Mouse (Mus musculus) heart, embryonic 16.5 days (tissue): ENCODE measurements around the gene Ern2. TPM values are rescaled to one million over a fixed set of nuclear protein-coding genes. Genes with fewer than 3 reads are reported as not detected.

Experiments used
- ATAC-seq: fragments of 200-750 bp; cut with Nextera tagmentation; replicated peaks from 2 replicates; pipeline ENCODE4 v1.8.0; 2017; ENCODE audit warnings: moderate number of reproducible peaks; ENCODE audit not compliant: insufficient read depth, low FRiP score; ENCODE audit errors: extremely low read depth
- H3K27ac ChIP-seq: fragments of 300-500 bp; sonication (generic); 2 replicates; pipeline ENCODE4 v1.5.1; 2014; ENCODE audit warnings: mild to moderate bottlenecking, low read length, control low read depth, moderate library complexity
- H3K27me3 ChIP-seq: fragments of 300-500 bp; sonication (generic); 2 replicates; pipeline ENCODE4 v1.6.1; 2014; ENCODE audit warnings: low read length, mixed read lengths; ENCODE audit not compliant: control insufficient read depth, insufficient read depth
- H3K36me3 ChIP-seq: fragments of 300-500 bp; sonication (generic); 2 replicates; pipeline ENCODE4 v1.6.1; 2014; ENCODE audit not compliant: control insufficient read depth, insufficient read depth
- H3K4me1 ChIP-seq: fragments of 300-500 bp; sonication (generic); 2 replicates; pipeline ENCODE4 v1.6.1; 2014; ENCODE audit warnings: low read length, mixed read lengths; ENCODE audit not compliant: control insufficient read depth, insufficient read depth
- H3K4me2 ChIP-seq: fragments of 300-500 bp; sonication (generic); 2 replicates; pipeline ENCODE4 v1.6.1; 2014; ENCODE audit warnings: low read depth, mild to moderate bottlenecking, control low read depth, low read length
- H3K4me3 ChIP-seq: fragments of 300-500 bp; sonication (generic); 2 replicates; pipeline ENCODE4 v1.5.1; 2014; ENCODE audit warnings: mild to moderate bottlenecking, control low read depth, low read length
- H3K9ac ChIP-seq: fragments of 300-500 bp; sonication (generic); 2 replicates; pipeline ENCODE4 v1.6.1; 2014; ENCODE audit warnings: low read length, control low read depth
- H3K9me3 ChIP-seq: fragments of 300-500 bp; sonication (generic); replicated peaks from 2 replicates; pipeline ENCODE4 v1.6.1; 2016; ENCODE audit warnings: low read length; ENCODE audit not compliant: control insufficient read depth
- WGBS: fragments of 180-500 bp; shearing (Covaris S2); extraction: QIAGEN DNeasy Blood & Tissue Kit; methylation state at CpG from one replicate; pipeline ENCODE4 v1.1.7; 2014; 5-methylcytosine and 5-hydroxymethylcytosine counted together
- polyA plus RNA-seq: library from polyadenylated mRNA; unstranded; fragments of >200 nt; fragmentation: Nextera tagmentation; extraction: Ambion mirVana; gene quantifications from 2 replicates; pipeline ENCODE4 v1.2.1, GENCODE M21; 2015

Gene Ern2
- polyA plus RNA-seq, 1 experiment from 2014 or later: 0.30 TPM

- no peak for ATAC-seq
- Histone ChIP-seq H3K27me3 (no peaks in the 10 kb centered on the region), H3K27ac (no peak overlapping the region), H3K9me3 (no peaks in the 10 kb centered on the region), H3K36me3 (peaks cover 57% of the 10 kb centered on the region), H3K4me1 (peaks cover 6% of the 10 kb centered on the region), H3K4me3 (no peak overlapping the region), H3K4me2 (no peak overlapping the region), H3K9ac (no peak overlapping the region)
- WGBS: 88% methylated on average over 5 of the region's 5 CpGs
Measured at GRCm38 (mm10) chr7:122138190-122138589, 47.8 kb downstream of the Ern2 start.

GRCm38 (mm10) chr7:122137071-122137470 lies 48.9 kb downstream of the Ern2 start:
- no peak for ATAC-seq
- Histone ChIP-seq H3K9ac (no peak overlapping the region), H3K4me1 (peaks cover 8% of the 10 kb centered on the region), H3K4me2 (no peak overlapping the region), H3K27me3 (no peaks in the 10 kb centered on the region), H3K4me3 (no peak overlapping the region), H3K27ac (no peak overlapping the region), H3K36me3 (peaks cover 50% of the 10 kb centered on the region), H3K9me3 (no peaks in the 10 kb centered on the region)

DNA sequence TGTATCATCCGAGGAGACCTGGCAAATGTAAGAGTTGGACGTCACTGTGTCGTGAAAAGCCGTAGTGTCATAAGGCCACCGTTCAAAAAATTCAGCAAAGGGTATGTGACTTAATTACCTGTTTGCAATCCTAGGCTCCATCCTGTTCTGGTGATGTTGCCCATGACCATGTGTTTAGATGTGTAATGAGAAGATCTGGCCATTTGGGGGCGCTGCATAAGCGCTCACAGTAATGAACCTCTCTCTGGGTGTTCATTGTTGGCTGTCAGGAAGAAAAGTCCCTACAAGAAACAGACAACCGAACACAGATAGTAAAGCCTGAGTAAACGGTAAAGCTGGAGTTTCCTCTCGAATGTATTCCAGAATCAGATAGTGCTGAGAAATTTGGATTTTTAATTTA lies 50.9 kb downstream of the Ern2 start:
- no peak for ATAC-seq
- Histone ChIP-seq H3K27ac (no peak overlapping the region), H3K36me3 (peaks cover 39% of the 10 kb centered on the region), H3K4me1 (peaks cover 9% of the 10 kb centered on the region), H3K9ac (no peak overlapping the region), H3K4me3 (no peak overlapping the region), H3K4me2 (no peak overlapping the region), H3K27me3 (no peaks in the 10 kb centered on the region), H3K9me3 (no peaks in the 10 kb centered on the region)
- 67% methylated on average over 10 of the region's 10 CpGs for WGBS

DNA sequence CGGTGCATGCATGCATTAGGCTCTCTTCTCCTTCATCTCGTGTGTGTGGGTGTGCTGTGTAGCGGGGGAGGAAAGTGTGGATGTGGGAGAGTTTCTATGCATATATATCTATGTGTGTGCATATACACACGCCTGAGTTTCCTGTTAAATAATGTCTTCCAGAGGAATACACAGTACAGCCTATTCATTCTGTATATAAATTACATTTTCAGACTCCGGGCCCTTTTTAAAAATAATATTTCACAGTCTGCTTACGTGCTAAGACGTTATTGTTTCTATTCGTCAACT lies 52.7 kb downstream of the Ern2 start:
- peaks cover 9% of the 10 kb centered on the region for H3K4me1 ChIP-seq
- WGBS: 13% methylated on average over 8 of the region's 8 CpGs
- no peak for ATAC-seq
- H3K4me3 ChIP-seq: peak overlapping the region; percentile 98
- peaks cover 23% of the 10 kb centered on the region for H3K36me3 ChIP-seq
- H3K27me3 ChIP-seq: no peaks in the 10 kb centered on the region
- peak overlapping the region; percentile 92 for H3K9ac ChIP-seq
- peak overlapping the region; percentile 81 for H3K27ac ChIP-seq
- H3K9me3 ChIP-seq: no peaks in the 10 kb centered on the region
- H3K4me2 ChIP-seq: peak overlapping the region; percentile 66

GRCm38 (mm10) chr7:122132497-122133337 lies 53.3 kb downstream of the Ern2 start, which contains the start of the genes Palb2 and Dctn5:
Gene Palb2 (minus strand): TSS chr7:122132985.
Gene Dctn5 (plus strand): TSS chr7:122133041.
- peaks cover 9% of the 10 kb centered on the region for H3K4me1 ChIP-seq
- H3K4me2 ChIP-seq: peak within 1 kb of the TSS; percentile 81
- H3K9ac ChIP-seq: peak within 1 kb of the TSS; percentile 92
- WGBS: 0% methylated on average over 54 of the region's 54 CpGs
- no peaks in the 10 kb centered on the region for H3K9me3 ChIP-seq
- H3K27me3 ChIP-seq: no peaks in the 10 kb centered on the region
- peaks cover 23% of the 10 kb centered on the region for H3K36me3 ChIP-seq
- peak within 1 kb of the TSS; percentile 98 for H3K4me3 ChIP-seq
- peak; percentile 98 for ATAC-seq
- H3K27ac ChIP-seq: peak within 1 kb of the TSS; percentile 81

DNA sequence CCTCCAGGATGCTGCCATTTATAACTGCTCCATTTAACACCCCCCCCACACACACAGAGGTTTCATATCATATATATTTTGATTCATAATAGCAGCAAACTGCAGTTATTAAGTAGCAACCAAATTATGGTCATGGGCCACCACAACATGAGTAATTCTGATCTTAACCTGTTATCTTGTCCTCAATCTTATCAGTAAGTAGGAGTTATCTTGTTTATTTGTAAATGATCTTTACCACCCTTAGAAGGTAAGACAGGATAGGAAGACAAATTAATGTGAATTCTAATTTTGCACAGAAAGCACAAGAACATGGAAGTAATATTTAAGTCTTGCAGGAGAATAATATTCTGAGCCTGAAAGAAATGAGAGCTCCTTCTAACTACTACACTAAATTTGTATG lies 54.2 kb downstream of the Ern2 start:
- Histone ChIP-seq H3K9me3 (no peaks in the 10 kb centered on the region), H3K36me3 (peaks cover 23% of the 10 kb centered on the region), H3K4me2 (peak overlapping the region; percentile 81), H3K27ac (no peak overlapping the region), H3K27me3 (no peaks in the 10 kb centered on the region), H3K4me3 (peak overlapping the region; percentile 98), H3K9ac (peak overlapping the region; percentile 87; the same call in 1 of the 2 replicates), H3K4me1 (peaks cover 9% of the 10 kb centered on the region)
- no peak for ATAC-seq

GRCm38 (mm10) chr7:122126946-122127345 lies 59.1 kb downstream of the Ern2 start:
- no peak overlapping the region for H3K9ac ChIP-seq
- WGBS: 91% methylated on average over 11 of the region's 11 CpGs
- no peak overlapping the region for H3K4me3 ChIP-seq
- no peak overlapping the region for H3K27ac ChIP-seq
- no peak overlapping the region for H3K4me2 ChIP-seq
- no peak for ATAC-seq
- no peaks in the 10 kb centered on the region; the same call in 1 of the 2 replicates for H3K4me1 ChIP-seq
- peaks cover 24% of the 10 kb centered on the region for H3K36me3 ChIP-seq
- no peaks in the 10 kb centered on the region for H3K9me3 ChIP-seq
- H3K27me3 ChIP-seq: no peaks in the 10 kb centered on the region

GRCm38 (mm10) chr7:122125636-122126035 lies 60.4 kb downstream of the Ern2 start:
- ATAC-seq: no peak
- H3K4me2 ChIP-seq: no peak overlapping the region
- H3K27me3 ChIP-seq: no peaks in the 10 kb centered on the region
- H3K4me1 ChIP-seq: no peaks in the 10 kb centered on the region
- no peak overlapping the region for H3K9ac ChIP-seq
- no peak overlapping the region for H3K27ac ChIP-seq
- WGBS: 73% methylated on average over 8 of the region's 8 CpGs
- no peak overlapping the region for H3K4me3 ChIP-seq
- no peaks in the 10 kb centered on the region for H3K9me3 ChIP-seq
- peaks cover 30% of the 10 kb centered on the region for H3K36me3 ChIP-seq

GRCm38 (mm10) chr7:122123518-122123917 lies 62.5 kb downstream of the Ern2 start:
- H3K27me3 ChIP-seq: no peaks in the 10 kb centered on the region
- H3K27ac ChIP-seq: no peak overlapping the region
- no peak overlapping the region for H3K9ac ChIP-seq
- H3K36me3 ChIP-seq: peaks cover 35% of the 10 kb centered on the region
- no peak overlapping the region for H3K4me3 ChIP-seq
- H3K4me1 ChIP-seq: no peaks in the 10 kb centered on the region
- 81% methylated on average over 4 of the region's 4 CpGs for WGBS
- H3K4me2 ChIP-seq: no peak overlapping the region
- no peak for ATAC-seq
- H3K9me3 ChIP-seq: no peaks in the 10 kb centered on the region
